Mouse (Mus musculus) CH12.LX (cell line): ENCODE results near the gene Rbm44. TPM values are rescaled to one million over a fixed set of nuclear protein-coding genes. Genes with fewer than 3 reads are reported as not detected.

ENCODE experiments used
- DNase-seq: peaks from one replicate; pipeline ENCODE4 v3.0.0-alpha.2; 2013; ENCODE audit errors: extremely low read depth
- H3K27ac ChIP-seq: 2 replicates; pipeline ENCODE4 v1.5.1; 2012; ENCODE audit warnings: low read depth, mild to moderate bottlenecking, control low read depth, moderate library complexity; ENCODE audit not compliant: insufficient read depth
- H3K27me3 ChIP-seq: replicated peaks from 2 replicates; pipeline ENCODE3; 2012; ENCODE audit warnings: inconsistent platforms
- H3K36me3 ChIP-seq, 2 experiments: replicated peaks in 1 of 2; 2 replicates each; pipeline versions ENCODE3 to v1.6.1; 2012; ENCODE audit warnings: inconsistent platforms in 1 of 2, low read length in 1 of 2, mild to moderate bottlenecking in 1 of 2, mixed read lengths in 1 of 2, moderate library complexity in 1 of 2; ENCODE audit not compliant: control insufficient read depth in 1 of 2, insufficient read depth in 1 of 2
- H3K4me1 ChIP-seq, 2 experiments: 2 replicates each; pipeline ENCODE4 v1.6.1; 2012; ENCODE audit warnings: inconsistent platforms in 1 of 2, moderate library complexity in 1 of 2; ENCODE audit not compliant: insufficient read depth in 2 of 2, control insufficient read depth in 1 of 2
- H3K4me2 ChIP-seq: 2 replicates; pipeline ENCODE4 v1.6.1; 2012; ENCODE audit warnings: low read depth, mild to moderate bottlenecking, control low read depth; ENCODE audit not compliant: poor library complexity, insufficient read depth, severe bottlenecking
- H3K4me3 ChIP-seq, 3 experiments: fragments of 150-350 bp in 1 of 3; sonication (generic) in 1 of 3; replicated peaks in 1 of 3; 2 replicates each; pipeline versions ENCODE3 to v1.5.1; 2011 to 2012; ENCODE audit warnings: low read depth in 2 of 3, low read length in 2 of 3, mild to moderate bottlenecking in 2 of 3, moderate library complexity in 2 of 3, control low read depth in 1 of 3, improper control_type of control experiment in 1 of 3, inconsistent platforms in 1 of 3, mixed read lengths in 1 of 3; ENCODE audit not compliant: poor library complexity in 1 of 3
- H3K79me2 ChIP-seq: replicated peaks from 2 replicates; pipeline ENCODE4 v1.6.1; 2012; ENCODE audit warnings: mild to moderate bottlenecking, moderate library complexity; ENCODE audit not compliant: control insufficient read depth, poor library complexity, insufficient read depth, severe bottlenecking; ENCODE audit errors: extremely low read depth
- H3K9ac ChIP-seq: 2 replicates; pipeline ENCODE4 v1.6.1; 2012; ENCODE audit warnings: low read depth, mild to moderate bottlenecking, control low read depth, moderate library complexity; ENCODE audit not compliant: insufficient read depth
- H3K9me3 ChIP-seq: replicated peaks from 2 replicates; pipeline ENCODE3; 2012; ENCODE audit warnings: low read length, inconsistent platforms, mixed read lengths
- BHLHE40 ChIP-seq: IDR thresholded peaks from 2 replicates; pipeline ENCODE4 v1.6.1; 2011; ENCODE audit warnings: mild to moderate bottlenecking, low read depth, low read length, improper control_type of control experiment
- CHD2 ChIP-seq: IDR thresholded peaks from 2 replicates; pipeline ENCODE4 v1.6.1; 2011; ENCODE audit warnings: low read length, improper control_type of control experiment
- ELF1 ChIP-seq: IDR thresholded peaks from 2 replicates; pipeline ENCODE4 v1.6.1; 2014; ENCODE audit warnings: low read depth, mild to moderate bottlenecking, inconsistent platforms, low read length, improper control_type of control experiment
- HCFC1 ChIP-seq: IDR thresholded peaks from 2 replicates; pipeline ENCODE4 v1.6.1; 2012; ENCODE audit warnings: low read depth, mild to moderate bottlenecking, inconsistent platforms, low read length, improper control_type of control experiment
- IRF4 ChIP-seq: IDR thresholded peaks from 2 replicates; pipeline ENCODE4 v1.6.1; 2014; ENCODE audit warnings: low read depth, mild to moderate bottlenecking, inconsistent platforms, low read length, improper control_type of control experiment
- KAT2A ChIP-seq: IDR thresholded peaks from 2 replicates; pipeline ENCODE4 v1.6.1; 2012; ENCODE audit warnings: low read length, improper control_type of control experiment, inconsistent platforms; ENCODE audit not compliant: insufficient replicate concordance
- MAX ChIP-seq: IDR thresholded peaks from 2 replicates; pipeline ENCODE4 v1.6.1; 2011; ENCODE audit warnings: low read length, improper control_type of control experiment
- MXI1 ChIP-seq: IDR thresholded peaks from 2 replicates; pipeline ENCODE4 v1.6.1; 2011; ENCODE audit warnings: mild to moderate bottlenecking, low read depth, low read length, improper control_type of control experiment
- NELFE ChIP-seq: IDR thresholded peaks from 2 replicates; pipeline ENCODE4 v1.6.1; 2011; ENCODE audit warnings: low read depth, low read length, improper control_type of control experiment
- POLR2A ChIP-seq: IDR thresholded peaks from 2 replicates; pipeline ENCODE4 v1.6.1; 2011; ENCODE audit warnings: low read depth, mild to moderate bottlenecking, improper control_type of control experiment, low read length
- POLR2AphosphoS2 ChIP-seq: IDR thresholded peaks from 2 replicates; pipeline ENCODE4 v1.6.1; 2011; ENCODE audit warnings: low read depth, low read length, improper control_type of control experiment
- RCOR1 ChIP-seq: conservative IDR thresholded peaks from 2 replicates; pipeline ENCODE4 v1.6.1; 2012; ENCODE audit warnings: low read depth, mild to moderate bottlenecking, inconsistent platforms, low read length, improper control_type of control experiment
- TCF12 ChIP-seq: IDR thresholded peaks from 2 replicates; pipeline ENCODE4 v1.6.1; 2014; ENCODE audit warnings: low read depth, mild to moderate bottlenecking, inconsistent platforms, low read length, improper control_type of control experiment
- USF2 ChIP-seq: conservative IDR thresholded peaks from 2 replicates; pipeline ENCODE4 v1.6.1; 2011; ENCODE audit warnings: low read depth, low read length, improper control_type of control experiment
- ZKSCAN1 ChIP-seq: IDR thresholded peaks from 2 replicates; pipeline ENCODE4 v1.6.1; 2012; ENCODE audit warnings: low read depth, inconsistent platforms, low read length, improper control_type of control experiment, borderline replicate concordance
- ZMIZ1 ChIP-seq: IDR thresholded peaks from 2 replicates; pipeline ENCODE4 v1.6.1; 2012; ENCODE audit warnings: low read depth, mild to moderate bottlenecking, inconsistent platforms, low read length, improper control_type of control experiment
- ZNF384 ChIP-seq: IDR thresholded peaks from 2 replicates; pipeline ENCODE4 v1.6.1; 2012; ENCODE audit warnings: low read depth, low read length, improper control_type of control experiment, inconsistent platforms
- dilution Hi-C: fragments of 300-500 bp; cut with MboI; formaldehyde crosslinking; loops from 2 replicates; pipeline ENCODE4 v1.14.3; 2020; ENCODE audit warnings: low sequenced_read_pairs; ENCODE audit not compliant: extremely low pct_unique_long_range_greater_than_20kb, extremely low pct_ligation_motif_present
- in situ Hi-C: fragments of 300-500 bp; cut with MboI; formaldehyde crosslinking; loops from 3 replicates; pipeline ENCODE4 v1.14.3; 2019; ENCODE audit warnings: low sequenced_read_pairs, low pct_ligation_motif_present, low pct_unique_long_range_greater_than_20kb, mixed read lengths
- polyA plus RNA-seq: library from polyadenylated mRNA; unstranded; fragments of >175 nt; gene quantifications from 2 replicates; pipeline ENCODE4 v1.2.1, GENCODE M21; 2012; ENCODE audit warnings: low read depth; ENCODE audit not compliant: insufficient read length
- total RNA-seq, 2 experiments: library from RNA; depleted of rRNA; stranded (reverse); fragments of 300-350 nt in 1 of 2; fragments of >200 nt in 1 of 2; gene quantifications; 2 replicates each; pipeline ENCODE4 v1.2.3; 2012 to 2014

Rbm44 gene
- total and polyA plus RNA-seq, 3 experiments: 0.23 to 0.44 TPM; not detected in 1

DNA sequence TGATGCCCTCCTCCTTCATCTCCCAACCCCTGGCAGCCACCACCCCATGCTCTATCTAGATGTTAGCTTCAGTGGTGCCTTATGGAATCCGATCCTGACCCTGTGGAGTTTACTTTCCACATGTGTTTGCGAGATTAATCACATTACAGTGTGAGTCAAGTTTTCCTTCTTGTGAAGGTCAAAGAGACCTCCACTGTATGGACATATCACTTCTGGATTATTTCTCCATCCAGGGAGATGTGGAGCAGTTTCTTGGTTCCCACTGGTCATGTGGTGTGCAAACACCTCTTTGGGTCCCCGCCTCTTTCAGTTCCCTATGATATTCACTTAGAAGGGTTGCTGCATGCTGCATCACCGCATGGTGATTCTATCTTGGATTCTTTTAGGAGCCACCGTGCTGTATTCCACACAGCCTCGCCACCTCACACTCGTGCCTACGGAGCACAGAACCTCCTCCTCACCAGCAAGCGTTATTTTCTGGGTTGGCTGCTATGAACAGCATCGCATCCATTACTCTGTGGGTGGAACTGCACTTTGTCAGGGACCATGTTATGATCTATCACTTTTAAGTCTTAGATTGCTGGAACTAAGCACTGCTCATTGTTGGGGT, 44.1 kb downstream of the Rbm44 start:
- dilution Hi-C loops (no loop called here), in situ Hi-C loops (loop anchor here (10.0 kb wide), 1 partner anchor 56 kb away; no protein-coding TSS in a partner anchor)
- Histone ChIP-seq H3K4me2 (no peak overlapping the region), H3K36me3 (no peaks in the 10 kb centered on the region), H3K9me3 (peaks cover 3% of the 10 kb centered on the region), H3K4me1 (peaks cover 14 to 23% of the 10 kb centered on the region in 2 experiments), H3K27me3 (peaks cover 2% of the 10 kb centered on the region), H3K27ac (no peak overlapping the region), H3K4me3 (no peak overlapping the region), H3K9ac (no peak overlapping the region), H3K79me2 (no peaks in the 10 kb centered on the region)
- no peak for TF ChIP-seq USF2
- TF ChIP-seq ZMIZ1: no peak
- TF ChIP-seq NELFE: no peak
- no peak for DNase-seq

- Histone ChIP-seq H3K9me3 (no peaks in the 10 kb centered on the region), H3K4me1 (peaks cover 12 to 20% of the 10 kb centered on the region in 2 experiments), H3K27me3 (peaks cover 2% of the 10 kb centered on the region), H3K4me3 (no peak overlapping the region), H3K79me2 (no peaks in the 10 kb centered on the region), H3K27ac (no peak overlapping the region), H3K9ac (no peak overlapping the region), H3K36me3 (no peaks in the 10 kb centered on the region), H3K4me2 (peak overlapping the region; percentile 2; the same call in 1 of the 2 replicates)
- no peak for DNase-seq
- TF ChIP-seq BHLHE40 (no peak), IRF4 (no peak), RCOR1 (no peak), ZNF384 (no peak), ZMIZ1 (no peak), MAX (no peak), POLR2A (no peak), TCF12 (no peak), USF2 (no peak), HCFC1 (no peak), KAT2A (no peak), POLR2AphosphoS2 (no peak), MXI1 (no peak), ZKSCAN1 (no peak), CHD2 (no peak), ELF1 (no peak)
- dilution Hi-C loops (no loop called here), in situ Hi-C loops (no loop called here)
These were observed 47.3 kb downstream of the Rbm44 start for GRCm38 (mm10) chr1:91192184-91192583.
